Mouse (Mus musculus): Measurements from ENCODE around the gene Chil3.
"Not testable (repeated sequence)": the region's sequence is repeated elsewhere in the genome, so short reads cannot be mapped to it uniquely, and the experiment has no call there.

The Chil3 gene

GRCm38 (mm10) chr3:106167464-106167863 is at the start of gene Chil3:
Chil3 (minus strand) TSS chr3:106167564.
- DNase-seq (ENCODE audit: low spot score): no peak

GRCm38 (mm10) chr3:106198030-106198429 is 30.7 kb upstream of the Chil3 start:
- DNase-seq (ENCODE audit: low spot score): not testable (repeated sequence)

- not testable (repeated sequence) for DNase-seq (ENCODE audit: low spot score)
Observed at GRCm38 (mm10) chr3:106197246-106197645, 29.9 kb upstream of the Chil3 start.

GRCm38 (mm10) chr3:106196276-106196675 is 28.9 kb upstream of the Chil3 start:
- DNase-seq (ENCODE audit: low spot score): no peak

- no peak for DNase-seq (ENCODE audit: low spot score)
Observed at GRCm38 (mm10) chr3:106195486-106195885, 28.1 kb upstream of the Chil3 start.

GRCm38 (mm10) chr3:106187991-106188390 is 20.6 kb upstream of the Chil3 start:
- DNase-seq (ENCODE audit: low spot score): no peak

- DNase-seq (ENCODE audit: low spot score): no peak
Observed at GRCm38 (mm10) chr3:106177509-106178189, 10.3 kb upstream of the Chil3 start.

- not testable (repeated sequence) for DNase-seq (ENCODE audit: low spot score)
Observed at GRCm38 (mm10) chr3:106174971-106175370, 7.6 kb upstream of the Chil3 start.

GRCm38 (mm10) chr3:106172506-106172905 is 5.1 kb upstream of the Chil3 start:
- not testable (repeated sequence) for DNase-seq (ENCODE audit: low spot score)

GRCm38 (mm10) chr3:106171135-106171731 is 3.9 kb upstream of the Chil3 start:
- no peak for DNase-seq (ENCODE audit: low spot score)

GRCm38 (mm10) chr3:106170522-106171053 is 3.2 kb upstream of the Chil3 start:
- no peak for DNase-seq (ENCODE audit: low spot score)

- DNase-seq (ENCODE audit: low spot score): no peak
Observed at GRCm38 (mm10) chr3:106154413-106154812, 13.0 kb downstream of the Chil3 start.

- no peak for DNase-seq (ENCODE audit: low spot score)
Observed at GRCm38 (mm10) chr3:106144081-106144480, 23.3 kb downstream of the Chil3 start.

- DNase-seq (ENCODE audit: low spot score): no peak
Observed at GRCm38 (mm10) chr3:106131690-106132089, 35.7 kb downstream of the Chil3 start.

GRCm38 (mm10) chr3:106128807-106129493 is 38.4 kb downstream of the Chil3 start:
- no peak for DNase-seq (ENCODE audit: low spot score)

- DNase-seq (ENCODE audit: low spot score): no peak
Observed at GRCm38 (mm10) chr3:106126999-106127398, 40.4 kb downstream of the Chil3 start.

- no peak for DNase-seq (ENCODE audit: low spot score)
Observed at GRCm38 (mm10) chr3:106112929-106113328, 54.4 kb downstream of the Chil3 start, which contains the start of gene Chia1. Chia1 (plus strand) TSS chr3:106113229.
